Mouse (Mus musculus) olfactory bulb, adult 2 months (tissue): Measurements from ENCODE around the gene Tcf7.

Experiments used
- CTCF ChIP-seq: fragments of 200-500 bp; IDR thresholded peaks from 2 replicates; pipeline ENCODE4 v1.5.1; 2012; ENCODE audit warnings: low read depth, mild to moderate bottlenecking, low read length, moderate library complexity; ENCODE audit not compliant: insufficient read depth
- POLR2A ChIP-seq: fragments of 200-500 bp; IDR thresholded peaks from 2 replicates; pipeline ENCODE4 v1.6.1; 2012; ENCODE audit warnings: mild to moderate bottlenecking, low read depth, low read length, moderate library complexity; ENCODE audit not compliant: insufficient read depth

DNA sequence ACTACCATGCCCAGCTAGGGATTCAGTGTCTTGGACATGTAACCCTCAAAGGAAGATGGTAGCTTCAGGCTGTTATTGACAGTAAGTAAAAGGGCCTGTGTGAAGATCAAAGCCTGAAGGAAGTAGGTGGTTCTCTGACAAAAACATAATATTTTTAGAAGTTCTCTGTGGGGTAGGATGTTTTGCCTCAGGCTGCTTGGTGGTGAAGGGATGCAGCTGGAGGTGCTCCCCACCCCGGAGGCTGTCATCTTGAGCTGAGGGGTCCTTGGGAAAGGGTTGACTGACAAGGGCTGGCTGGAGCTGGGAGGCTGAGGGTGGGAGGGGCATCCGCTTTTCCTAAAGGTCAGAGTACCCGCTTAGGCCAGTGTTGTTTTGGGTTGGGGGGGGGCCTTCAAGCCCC is 26.7 kb upstream of the Tcf7 start:
- no peak for TF ChIP-seq CTCF
- no peak for TF ChIP-seq POLR2A
